Mouse (Mus musculus) adrenal gland, postnatal 25 days (tissue): ENCODE data around the gene Fli1. TPM values are rescaled to one million over a fixed set of nuclear protein-coding genes. Genes with fewer than 3 reads are reported as not detected.

Source experiments
- DNase-seq: peaks from one replicate; pipeline ENCODE4 v3.0.0; 2021; ENCODE audit warnings: mixed read lengths
- total RNA-seq: library from RNA; stranded (reverse); gene quantifications from 2 replicates; pipeline ENCODE4 v1.2.3, GENCODE M21; 2021

Fli1 gene
- total RNA-seq, 1 experiment from 2014 or later, result 15.8 TPM

DNA sequence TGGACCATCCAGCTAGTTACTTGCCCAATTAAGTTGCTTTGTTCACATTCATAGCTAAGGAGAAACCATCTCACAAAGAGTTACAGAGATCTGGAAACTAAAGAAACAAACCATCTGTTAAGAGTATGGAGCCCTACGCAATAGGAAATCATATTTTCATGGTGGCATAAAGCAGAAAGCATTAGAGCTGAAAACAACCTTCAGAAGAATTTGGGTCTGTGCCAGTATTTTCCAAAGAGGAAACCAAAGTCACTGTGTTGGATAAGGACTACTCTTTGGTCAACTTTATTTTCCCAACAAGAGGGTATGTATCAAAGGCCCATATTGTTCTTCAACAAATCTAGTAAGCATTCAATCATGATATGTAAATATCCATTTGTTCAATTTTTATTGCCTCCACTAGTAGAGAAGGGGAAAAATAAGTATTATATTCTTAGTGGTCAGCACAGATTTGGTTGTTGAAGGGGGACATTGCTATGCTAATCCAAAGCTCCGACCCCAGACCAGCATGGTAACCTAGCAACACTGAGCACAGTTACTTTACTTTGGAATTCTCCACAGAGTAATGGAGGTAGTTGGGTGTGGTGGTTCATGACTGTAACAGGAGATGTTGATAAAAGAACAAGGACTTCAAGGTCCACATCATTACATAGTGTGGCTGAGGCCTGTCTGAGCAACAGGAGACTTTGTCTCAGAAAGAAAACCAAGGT, 20.0 kb downstream of the Fli1 start:
- no peak for DNase-seq

DNA sequence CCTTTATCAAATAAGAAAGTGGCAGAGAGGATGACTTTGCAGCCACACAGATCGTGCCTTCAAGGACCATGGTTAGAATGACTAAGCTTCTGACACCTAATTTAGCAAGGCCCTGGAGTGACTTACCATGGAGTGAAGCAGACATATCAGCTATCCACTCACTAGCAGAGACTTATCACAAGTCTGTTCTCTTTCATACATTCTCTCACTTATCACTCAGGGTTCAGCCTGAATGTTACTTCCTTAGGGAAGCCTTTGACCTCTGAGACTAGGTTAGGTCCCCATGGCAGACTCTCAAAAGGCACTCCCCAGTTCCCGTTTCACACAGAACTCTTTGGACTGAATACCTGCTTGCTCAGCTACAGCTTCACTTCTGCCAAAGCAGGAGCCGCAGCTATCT, 21.3 kb downstream of the Fli1 start:
- no peak for DNase-seq

DNA sequence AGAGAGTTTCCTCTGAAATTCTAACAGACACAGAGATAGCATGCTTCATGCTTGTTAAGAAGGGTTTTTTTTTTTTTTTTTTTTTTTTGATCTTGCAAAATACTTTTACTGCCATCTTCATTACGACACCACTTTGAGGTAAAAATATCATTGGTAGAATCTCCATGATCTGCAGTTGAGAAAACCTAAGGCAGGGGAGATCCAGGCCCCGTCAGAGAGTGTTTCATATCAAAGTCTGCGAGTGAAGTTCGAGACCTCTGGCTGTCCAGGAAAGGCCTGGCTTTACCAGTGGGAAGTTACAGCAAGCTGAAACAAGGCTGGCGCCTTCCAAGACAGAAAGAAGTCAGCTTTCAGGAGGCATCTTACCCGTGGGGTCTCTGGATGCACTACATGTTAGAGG, 21.8 kb downstream of the Fli1 start:
- DNase-seq, result no peak

- no peak for DNase-seq
These were observed 23.3 kb downstream of the Fli1 start for GRCm38 (mm10) chr9:32519101-32520051.

GRCm38 (mm10) chr9:32518351-32519075, 24.1 kb downstream of the Fli1 start:
- DNase-seq, result no peak

DNA sequence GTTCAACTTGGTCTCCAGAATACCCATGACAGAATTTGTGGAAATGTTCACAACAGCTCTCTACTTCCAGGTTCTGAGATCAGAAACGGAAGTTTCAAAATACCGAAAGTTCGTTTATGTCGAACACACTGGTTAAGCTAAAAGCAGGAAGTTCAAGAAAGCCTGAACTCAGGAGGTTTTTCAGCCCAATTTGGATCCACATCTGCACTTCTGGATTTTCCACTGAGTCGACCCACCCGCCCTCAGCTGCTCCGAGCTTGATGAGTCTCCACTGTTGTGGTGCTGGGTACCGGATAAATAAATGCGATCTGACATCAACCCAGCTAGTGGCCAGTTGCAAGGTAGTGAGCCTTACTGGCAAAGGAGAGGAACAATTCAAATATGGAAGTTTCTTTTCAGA, 26.0 kb downstream of the Fli1 start:
- no peak for DNase-seq

- no peak for DNase-seq
These were observed 26.6 kb downstream of the Fli1 start for GRCm38 (mm10) chr9:32515894-32516686.

- no peak for DNase-seq
These were observed 28.1 kb downstream of the Fli1 start for GRCm38 (mm10) chr9:32514406-32515058.

DNA sequence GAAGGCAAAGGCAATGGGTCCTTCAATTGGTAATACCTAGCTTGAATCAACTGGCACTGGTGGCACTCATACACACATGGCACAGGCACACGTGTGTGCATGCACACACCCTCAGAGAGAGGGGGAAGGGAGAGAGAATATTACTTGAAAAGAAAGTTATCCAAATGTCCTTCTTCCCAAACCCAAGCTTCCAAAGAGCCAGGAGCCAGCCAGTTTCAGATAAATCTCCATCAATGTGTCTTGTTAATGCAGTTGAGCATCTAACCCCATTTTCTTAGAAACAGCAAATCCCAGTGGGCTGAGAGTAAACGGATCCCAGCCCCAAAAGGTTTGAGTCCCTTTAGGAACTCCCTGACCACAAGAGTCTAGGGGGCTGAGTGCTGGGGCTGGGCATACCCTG, 29.2 kb downstream of the Fli1 start:
- no peak for DNase-seq

DNA sequence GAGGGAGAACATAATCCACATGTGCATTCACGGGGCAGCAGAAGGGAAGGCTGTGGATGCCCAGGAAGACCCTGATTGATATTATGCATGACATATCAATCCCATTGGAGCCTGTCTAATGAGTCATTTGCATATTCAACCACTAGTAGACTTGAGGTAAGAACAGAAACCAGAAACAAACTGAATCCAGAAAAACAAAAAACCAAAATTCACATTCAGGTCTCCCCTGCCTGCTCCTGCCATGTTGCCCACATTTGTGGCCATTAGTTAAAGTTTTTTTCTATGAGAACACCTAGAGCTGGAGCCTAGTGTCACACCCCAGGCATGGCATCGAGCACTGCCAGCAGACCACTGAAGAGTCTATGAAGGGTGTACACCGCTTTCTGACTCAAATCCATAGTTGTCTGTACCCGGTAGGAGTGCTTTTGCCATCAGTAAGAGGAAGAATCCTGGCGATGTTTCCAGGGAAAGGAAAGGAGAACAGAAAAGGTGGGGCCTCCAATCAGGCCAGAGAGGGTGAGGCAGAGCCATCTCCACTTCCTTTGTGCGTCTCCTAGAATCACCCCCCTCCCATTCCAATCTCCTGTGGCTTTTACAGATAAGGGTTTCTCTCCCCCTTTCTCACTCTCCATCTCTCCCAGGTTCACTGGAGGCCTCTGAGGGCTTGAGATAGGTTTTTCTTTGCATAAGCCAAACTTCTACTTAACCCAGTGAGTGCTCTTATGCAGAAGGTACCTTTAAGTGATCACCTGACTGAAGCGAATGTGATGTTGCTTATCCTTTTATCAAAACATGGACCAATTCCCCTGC, 32.0 kb downstream of the Fli1 start:
- no peak for DNase-seq

DNA sequence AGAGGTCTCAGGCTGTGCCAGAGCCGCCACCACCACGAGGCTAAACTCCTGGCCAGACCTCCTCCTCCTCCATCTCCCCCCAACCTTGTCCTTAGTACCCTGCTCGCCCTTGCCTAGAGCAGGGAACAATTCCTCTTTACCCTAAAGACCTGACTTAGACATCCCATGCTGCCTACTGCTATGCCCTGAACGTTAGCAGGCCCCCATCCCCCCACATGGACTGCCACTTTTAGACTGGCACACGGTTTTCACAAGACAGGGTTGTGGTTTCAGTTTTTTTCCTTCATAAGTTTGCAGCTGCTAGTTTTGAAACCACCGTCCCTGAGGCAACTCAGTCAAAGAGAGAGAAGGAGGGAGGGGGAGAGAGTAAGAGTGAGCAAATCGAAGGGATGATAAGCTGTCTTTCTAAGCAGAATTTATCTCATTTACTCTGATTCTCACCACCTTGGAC, 32.9 kb downstream of the Fli1 start:
- DNase-seq, result no peak

- no peak for DNase-seq
These were observed 34.0 kb downstream of the Fli1 start for GRCm38 (mm10) chr9:32508648-32509047.

GRCm38 (mm10) chr9:32508118-32508517, 34.5 kb downstream of the Fli1 start:
- no peak for DNase-seq

DNA sequence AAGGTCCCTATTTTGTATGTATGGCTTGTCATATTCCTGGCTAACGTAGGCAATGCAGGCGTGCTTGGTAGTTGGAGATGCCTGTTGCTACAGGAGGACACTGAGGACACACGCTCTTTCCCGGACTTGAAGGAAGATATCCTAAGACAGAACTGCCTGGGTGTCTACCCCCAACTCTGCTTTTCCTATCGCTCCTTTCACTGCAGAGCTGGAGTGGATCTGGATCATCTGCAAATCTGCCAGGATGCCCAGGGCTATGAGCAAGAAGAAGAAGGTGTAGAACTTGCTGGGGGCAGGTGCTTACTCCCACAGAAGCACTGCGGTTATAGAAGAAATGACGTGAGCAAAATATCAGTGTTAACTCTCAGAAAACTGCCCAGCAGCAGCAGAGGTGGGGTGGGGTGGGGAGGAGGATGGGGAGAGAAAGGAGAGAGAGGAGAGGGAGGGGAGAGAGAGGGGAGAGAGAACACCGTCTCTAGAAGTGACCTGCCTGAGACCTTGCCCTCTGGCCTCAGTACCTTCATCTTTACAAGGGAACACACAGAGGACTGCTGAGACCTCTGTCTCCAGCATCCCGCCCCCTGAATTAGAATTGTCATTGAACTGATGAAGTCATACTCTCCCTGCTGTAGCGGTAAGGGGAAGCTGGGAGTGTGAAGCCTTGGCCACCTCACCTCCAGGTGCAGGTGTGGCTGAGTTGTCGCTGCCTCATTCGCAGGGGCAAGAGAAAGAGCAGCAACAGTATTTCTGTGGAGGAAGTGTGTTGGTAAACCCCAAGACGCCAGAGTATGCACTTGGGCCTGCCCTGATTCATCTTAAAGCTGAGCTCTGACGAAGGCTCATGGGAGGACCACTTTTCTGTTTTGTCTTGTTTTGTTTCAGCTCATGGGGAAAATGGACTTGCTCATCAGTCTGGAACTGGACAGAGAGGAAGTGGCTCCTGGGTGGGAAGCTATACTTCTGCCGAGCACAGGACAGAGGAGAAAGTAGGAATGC, 35.5 kb downstream of the Fli1 start:
- no peak for DNase-seq

GRCm38 (mm10) chr9:32506161-32506560, 36.5 kb downstream of the Fli1 start:
- no peak for DNase-seq

DNA sequence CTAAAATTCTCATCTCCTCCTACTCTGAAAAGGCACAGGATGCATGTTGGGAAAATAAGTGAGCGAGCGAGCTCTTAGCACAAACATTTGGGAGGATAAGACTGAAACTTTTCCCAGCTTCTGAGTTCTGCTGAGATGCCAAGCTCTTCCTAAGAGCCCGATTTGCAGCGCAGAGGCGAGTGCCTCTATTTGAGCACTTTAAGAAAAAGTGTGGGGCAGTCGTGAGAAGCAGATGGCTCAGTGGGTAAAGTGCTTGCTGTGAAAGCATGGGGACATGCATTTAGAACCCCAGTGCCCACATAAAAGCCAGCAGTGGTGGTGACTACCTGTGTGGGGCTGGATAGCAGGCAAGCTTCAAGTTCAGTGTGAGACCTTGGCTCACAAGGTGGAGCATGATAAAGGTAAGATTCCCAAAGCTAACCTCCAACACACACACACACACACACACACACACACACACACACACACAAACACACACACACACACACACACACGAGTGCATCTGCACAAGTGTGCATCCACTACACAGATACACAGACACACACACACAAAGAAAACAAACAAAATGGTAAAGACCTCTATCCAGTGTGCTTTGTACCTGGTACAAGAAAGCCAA, 37.1 kb downstream of the Fli1 start:
- no peak for DNase-seq

DNA sequence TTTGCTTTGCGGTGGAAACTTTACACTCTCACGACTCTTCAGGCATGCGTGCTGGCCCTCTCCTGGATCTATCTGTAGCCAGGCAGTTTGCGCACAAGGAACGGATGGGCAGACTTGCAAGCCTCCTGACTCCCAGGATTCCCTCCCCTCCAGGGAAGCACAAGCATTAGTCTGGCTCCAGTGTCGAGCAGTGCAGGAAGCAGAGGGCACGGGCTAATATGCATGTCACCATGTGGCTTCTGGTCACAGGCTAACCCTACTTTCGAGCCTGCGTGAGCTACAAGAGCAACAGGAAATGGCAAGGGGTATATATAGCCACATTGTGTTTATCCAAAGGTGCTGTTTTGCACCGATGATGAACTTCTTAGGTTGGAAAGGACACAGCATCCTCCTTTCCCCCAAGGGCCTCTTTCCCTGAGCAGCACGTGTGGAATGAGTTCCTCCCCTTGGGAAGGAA, 38.6 kb downstream of the Fli1 start:
- peak; percentile 30 for DNase-seq

GRCm38 (mm10) chr9:32503423-32503822, 39.2 kb downstream of the Fli1 start:
- no peak for DNase-seq
